Mouse (Mus musculus) inflammation-experienced regulatory T-cells, adult 16 weeks (primary cell): Measurements from ENCODE around the gene Zpld1. TPM values are rescaled to one million over a fixed set of nuclear protein-coding genes. Genes with fewer than 3 reads are reported as not detected.

Experiments used
- polyA plus RNA-seq: library from polyadenylated mRNA; unstranded; fragments of 100-300 nt; shearing (Covaris generic); gene quantifications from one replicate; pipeline ENCODE4 v1.2.1, GENCODE M21; 2017

The Zpld1 gene
- polyA plus RNA-seq = not detected

DNA sequence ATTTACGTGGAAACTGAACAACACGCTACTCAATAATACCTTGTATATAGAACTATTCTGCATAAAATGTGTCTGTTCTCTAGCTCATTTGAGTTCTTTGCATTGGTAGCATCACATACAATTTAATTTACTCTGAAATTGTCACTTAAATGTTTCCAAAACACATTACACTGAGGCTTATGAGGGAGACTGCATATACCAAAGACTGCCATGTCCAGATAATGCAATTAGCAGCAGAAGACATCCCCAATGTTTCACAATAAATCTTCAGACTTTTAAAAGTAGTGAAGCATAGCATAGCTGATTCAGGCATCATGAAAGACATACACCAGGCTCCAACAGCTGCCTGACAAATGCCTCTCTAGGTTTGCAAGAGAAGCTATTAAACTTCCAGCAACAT lies at the start of gene Zpld1:
Gene Zpld1, minus strand, starts transcription at position 101 of the 400 bp plus-strand sequence.

